Comparison of ENCODE assay signal across 16 mouse cellular contexts in genomic region chr8:72301497-72301896, GRCm38 (mm10).
"Had no signal": no experiment of that assay in that cellular context is flagged by ENCODE, and none has a peak within 500 bp of the region (broad histone marks: within the 10 kb centered on the region; RNA-seq: fewer than 3 reads in every experiment).

No protein-coding gene starts in this region.

- H3K4me1 ChIP-seq: midbrain, embryonic 13.5 days; midbrain, embryonic 15.5 days; neural tube, embryonic 12.5 days had no signal

- H3K27ac ChIP-seq: lung, embryonic 15.5 days; macrophage; midbrain, embryonic 13.5 days; midbrain, embryonic 15.5 days; neural tube, embryonic 12.5 days had no signal

- H3K36me3 ChIP-seq: lung, embryonic 15.5 days; midbrain, embryonic 13.5 days; midbrain, embryonic 15.5 days; neural tube, embryonic 12.5 days had no signal

- H3K9me3 ChIP-seq: lung, embryonic 15.5 days; megakaryocyte, embryonic 14.5 days; midbrain, embryonic 13.5 days; midbrain, embryonic 15.5 days; neural tube, embryonic 12.5 days had no signal

- H3K9ac ChIP-seq: liver, postnatal 0 days; lung, embryonic 15.5 days; midbrain, embryonic 13.5 days; midbrain, embryonic 15.5 days; neural tube, embryonic 12.5 days had no signal

- H3K27me3 ChIP-seq: lung, embryonic 15.5 days; midbrain, embryonic 13.5 days; midbrain, embryonic 15.5 days; neural tube, embryonic 12.5 days had no signal

- ATAC-seq: liver, postnatal 0 days; lung, postnatal 0 days; midbrain, embryonic 13.5 days; midbrain, embryonic 15.5 days had no signal

- DNase-seq: liver, postnatal 0 days; lung, adult 2 months; lung, postnatal 14 days; lung, postnatal 36 days; right cerebral cortex, postnatal 14 days; thymus, adult 18-20 months; thymus, postnatal 14 days; thymus, postnatal 4 days had no signal

- H3K4me2 ChIP-seq: lung, embryonic 15.5 days; midbrain, embryonic 11.5 days; midbrain, embryonic 13.5 days; midbrain, embryonic 15.5 days; neural tube, embryonic 12.5 days had no signal

- H3K4me3 ChIP-seq: lung, embryonic 15.5 days; megakaryocyte, embryonic 14.5 days; midbrain, embryonic 13.5 days; midbrain, embryonic 15.5 days; neural tube, embryonic 12.5 days had no signal
